Mouse (Mus musculus): ENCODE results near the gene Dnajb3. TPM values are rescaled to one million over a fixed set of nuclear protein-coding genes. Genes with fewer than 3 reads are reported as not detected.

Dnajb3 gene
- polyA plus RNA-seq, 1 experiment from 2014 or later: 8.0 TPM

GRCm38 (mm10) chr1:88213061-88213460 is 7.5 kb upstream of the Dnajb3 start:
- Histone ChIP-seq H3K9me3 (ENCODE audit: control insufficient read depth, low read length) (peaks cover 48% of the 10 kb centered on the region), H3K36me3 (ENCODE audit: control insufficient read depth, insufficient read depth, low read length) (no peaks in the 10 kb centered on the region), H3K4me1 (ENCODE audit: control insufficient read depth, insufficient read depth, low read length) (no peaks in the 10 kb centered on the region), H3K4me3 (ENCODE audit: low read length) (no peak overlapping the region), H3K27me3 (replicated peaks; ENCODE audit: control insufficient read depth, insufficient read depth, low read length) (no peaks in the 10 kb centered on the region), H3K9ac (ENCODE audit: low read depth, low read length) (no peak overlapping the region), H3K4me2 (ENCODE audit: low read depth, low read length) (no peak overlapping the region), H3K27ac (ENCODE audit: low read length) (no peak overlapping the region)
- peak; percentile 14; the same call in 1 of the 2 replicates for ATAC-seq
- 83% methylated on average over 1 of the region's 1 CpGs for WGBS

- Histone ChIP-seq H3K4me2 (ENCODE audit: low read depth, low read length) (no peak overlapping the region; the same call in 1 of the 2 replicates), H3K9me3 (ENCODE audit: control insufficient read depth, low read length) (peaks cover 46% of the 10 kb centered on the region), H3K4me3 (ENCODE audit: low read length) (no peak overlapping the region), H3K9ac (ENCODE audit: low read depth, low read length) (no peak overlapping the region), H3K27ac (ENCODE audit: low read length) (no peak overlapping the region), H3K4me1 (ENCODE audit: control insufficient read depth, insufficient read depth, low read length) (no peaks in the 10 kb centered on the region), H3K27me3 (replicated peaks; ENCODE audit: control insufficient read depth, insufficient read depth, low read length) (no peaks in the 10 kb centered on the region), H3K36me3 (ENCODE audit: control insufficient read depth, insufficient read depth, low read length) (no peaks in the 10 kb centered on the region)
- no peak; the same call in 1 of the 2 replicates for ATAC-seq
- 58% methylated on average over 8 of the region's 8 CpGs for WGBS
Observed at GRCm38 (mm10) chr1:88212341-88213045, 6.9 kb upstream of the Dnajb3 start.

GRCm38 (mm10) chr1:88211812-88212211 is 6.2 kb upstream of the Dnajb3 start, which contains the start of gene Ugt1a1:
Ugt1a1 (plus strand) TSS chr1:88211959.
- Histone ChIP-seq H3K9ac (ENCODE audit: low read depth, low read length) (no peak within 1 kb of the TSS), H3K4me2 (ENCODE audit: low read depth, low read length) (no peak within 1 kb of the TSS; the same call in 1 of the 2 replicates), H3K27ac (ENCODE audit: low read length) (no peak within 1 kb of the TSS), H3K4me1 (ENCODE audit: control insufficient read depth, insufficient read depth, low read length) (no peaks in the 10 kb centered on the region), H3K9me3 (ENCODE audit: control insufficient read depth, low read length) (peaks cover 40% of the 10 kb centered on the region), H3K27me3 (replicated peaks; ENCODE audit: control insufficient read depth, insufficient read depth, low read length) (no peaks in the 10 kb centered on the region), H3K36me3 (ENCODE audit: control insufficient read depth, insufficient read depth, low read length) (no peaks in the 10 kb centered on the region), H3K4me3 (ENCODE audit: low read length) (no peak within 1 kb of the TSS)
- ATAC-seq: peak; percentile 48
- 65% methylated on average over 8 of the region's 8 CpGs for WGBS

- 67% methylated on average over 2 of the region's 2 CpGs for WGBS
- no peaks in the 10 kb centered on the region for H3K27me3 ChIP-seq (replicated peaks; ENCODE audit: control insufficient read depth, insufficient read depth, low read length)
- ATAC-seq: peak; percentile 48
Observed at GRCm38 (mm10) chr1:88206843-88207479, 1.4 kb upstream of the Dnajb3 start.

GRCm38 (mm10) chr1:88200456-88200855 is 5.1 kb downstream of the Dnajb3 start, which contains the start of gene Ugt1a2:
Ugt1a2 (plus strand) TSS chr1:88200601.
- Histone ChIP-seq H3K4me1 (ENCODE audit: control insufficient read depth, insufficient read depth, low read length) (no peaks in the 10 kb centered on the region), H3K9me3 (ENCODE audit: control insufficient read depth, low read length) (peaks cover 3% of the 10 kb centered on the region; the same call in 1 of the 2 replicates), H3K27ac (ENCODE audit: low read length) (no peak within 1 kb of the TSS), H3K4me3 (ENCODE audit: low read length) (no peak within 1 kb of the TSS), H3K36me3 (ENCODE audit: control insufficient read depth, insufficient read depth, low read length) (no peaks in the 10 kb centered on the region), H3K9ac (ENCODE audit: low read depth, low read length) (no peak within 1 kb of the TSS), H3K4me2 (ENCODE audit: low read depth, low read length) (no peak within 1 kb of the TSS), H3K27me3 (replicated peaks; ENCODE audit: control insufficient read depth, insufficient read depth, low read length) (no peaks in the 10 kb centered on the region)
- WGBS: 68% methylated on average over 7 of the region's 7 CpGs
- no peak for ATAC-seq

More at GRCm38 (mm10) chr1:88206843-88207479, 1.4 kb upstream of the Dnajb3 start:
- H3K9me3 ChIP-seq (ENCODE audit: control insufficient read depth, low read length): peaks cover 8% of the 10 kb centered on the region
- no peaks in the 10 kb centered on the region for H3K36me3 ChIP-seq (ENCODE audit: control insufficient read depth, insufficient read depth, low read length)
- no peak overlapping the region for H3K4me2 ChIP-seq (ENCODE audit: low read depth, low read length)
- no peak overlapping the region for H3K4me3 ChIP-seq (ENCODE audit: low read length)
- no peak overlapping the region for H3K9ac ChIP-seq (ENCODE audit: low read depth, low read length)
- peak overlapping the region; percentile 50; the same call in 1 of the 2 replicates for H3K27ac ChIP-seq (ENCODE audit: low read length)
- no peaks in the 10 kb centered on the region for H3K4me1 ChIP-seq (ENCODE audit: control insufficient read depth, insufficient read depth, low read length)

- peaks cover 3% of the 10 kb centered on the region; the same call in 1 of the 2 replicates for H3K9me3 ChIP-seq (ENCODE audit: control insufficient read depth, low read length)
- no peaks in the 10 kb centered on the region for H3K36me3 ChIP-seq (ENCODE audit: control insufficient read depth, insufficient read depth, low read length)
- no peak for ATAC-seq
- WGBS: 58% methylated on average over 2 of the region's 2 CpGs
- H3K4me2 ChIP-seq (ENCODE audit: low read depth, low read length): no peak overlapping the region
- no peaks in the 10 kb centered on the region for H3K27me3 ChIP-seq (replicated peaks; ENCODE audit: control insufficient read depth, insufficient read depth, low read length)
- no peak overlapping the region for H3K9ac ChIP-seq (ENCODE audit: low read depth, low read length)
- no peaks in the 10 kb centered on the region for H3K4me1 ChIP-seq (ENCODE audit: control insufficient read depth, insufficient read depth, low read length)
- H3K4me3 ChIP-seq (ENCODE audit: low read length): no peak overlapping the region
- no peak overlapping the region for H3K27ac ChIP-seq (ENCODE audit: low read length)
Observed at GRCm38 (mm10) chr1:88199996-88200395, 5.6 kb downstream of the Dnajb3 start.

GRCm38 (mm10) chr1:88197443-88197842 is 8.1 kb downstream of the Dnajb3 start:
- Histone ChIP-seq H3K4me3 (ENCODE audit: low read length) (no peak overlapping the region), H3K27ac (ENCODE audit: low read length) (no peak overlapping the region), H3K4me2 (ENCODE audit: low read depth, low read length) (no peak overlapping the region), H3K9ac (ENCODE audit: low read depth, low read length) (no peak overlapping the region), H3K36me3 (ENCODE audit: control insufficient read depth, insufficient read depth, low read length) (no peaks in the 10 kb centered on the region), H3K27me3 (replicated peaks; ENCODE audit: control insufficient read depth, insufficient read depth, low read length) (no peaks in the 10 kb centered on the region), H3K4me1 (ENCODE audit: control insufficient read depth, insufficient read depth, low read length) (no peaks in the 10 kb centered on the region), H3K9me3 (ENCODE audit: control insufficient read depth, low read length) (no peaks in the 10 kb centered on the region)
- no peak for ATAC-seq
- 72% methylated on average over 3 of the region's 3 CpGs for WGBS

- Histone ChIP-seq H3K4me2 (ENCODE audit: low read depth, low read length) (no peak overlapping the region), H3K27me3 (replicated peaks; ENCODE audit: control insufficient read depth, insufficient read depth, low read length) (no peaks in the 10 kb centered on the region), H3K4me3 (ENCODE audit: low read length) (no peak overlapping the region), H3K9ac (ENCODE audit: low read depth, low read length) (no peak overlapping the region), H3K4me1 (ENCODE audit: control insufficient read depth, insufficient read depth, low read length) (no peaks in the 10 kb centered on the region), H3K9me3 (ENCODE audit: control insufficient read depth, low read length) (no peaks in the 10 kb centered on the region), H3K36me3 (ENCODE audit: control insufficient read depth, insufficient read depth, low read length) (no peaks in the 10 kb centered on the region), H3K27ac (ENCODE audit: low read length) (no peak overlapping the region)
- ATAC-seq: no peak
- WGBS: 92% methylated on average over 1 of the region's 1 CpGs
Observed at GRCm38 (mm10) chr1:88195687-88196086, 9.9 kb downstream of the Dnajb3 start.

GRCm38 (mm10) chr1:88192136-88192535 is 13.4 kb downstream of the Dnajb3 start:
- 75% methylated on average over 3 of the region's 3 CpGs for WGBS

More at GRCm38 (mm10) chr1:88192136-88192535, 13.4 kb downstream of the Dnajb3 start:
- no peak overlapping the region for H3K9ac ChIP-seq (ENCODE audit: low read depth, low read length)
- H3K36me3 ChIP-seq (ENCODE audit: control insufficient read depth, insufficient read depth, low read length): no peaks in the 10 kb centered on the region
- no peak overlapping the region for H3K4me2 ChIP-seq (ENCODE audit: low read depth, low read length)
- no peak overlapping the region for H3K4me3 ChIP-seq (ENCODE audit: low read length)
- H3K4me1 ChIP-seq (ENCODE audit: control insufficient read depth, insufficient read depth, low read length): no peaks in the 10 kb centered on the region
- H3K9me3 ChIP-seq (ENCODE audit: control insufficient read depth, low read length): no peaks in the 10 kb centered on the region
- no peaks in the 10 kb centered on the region for H3K27me3 ChIP-seq (replicated peaks; ENCODE audit: control insufficient read depth, insufficient read depth, low read length)
- H3K27ac ChIP-seq (ENCODE audit: low read length): no peak overlapping the region
- ATAC-seq: no peak
